Mouse (Mus musculus): Measurements from ENCODE around the gene Kprp.
"Not testable (repeated sequence)": the region's sequence is repeated elsewhere in the genome, so short reads cannot be mapped to it uniquely, and the experiment has no call there.

The Kprp gene

GRCm38 (mm10) chr3:92827108-92827507 is at the start of gene Kprp:
Kprp (minus strand) TSS chr3:92827247.
- no peak for DNase-seq

DNA sequence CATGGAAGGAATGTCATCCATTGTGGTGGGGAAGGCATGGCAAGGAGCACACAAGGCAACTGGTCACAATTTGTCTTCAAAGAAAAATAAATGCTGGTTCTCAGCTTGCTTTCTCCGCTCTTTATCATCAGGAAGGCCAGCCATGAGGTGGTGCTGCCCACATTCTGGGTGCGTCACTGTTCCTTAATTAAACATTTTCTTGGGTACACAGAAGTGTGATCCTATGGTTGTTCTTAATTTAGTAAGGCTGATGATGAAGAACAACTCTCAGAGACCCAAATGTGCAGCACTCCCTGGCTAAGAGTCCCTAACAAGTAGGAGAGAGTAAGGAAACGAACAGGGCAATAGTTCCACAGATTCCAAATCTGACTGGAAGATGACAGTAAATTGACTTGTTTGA is 47.1 kb upstream of the Kprp start:
- no peak for DNase-seq

DNA sequence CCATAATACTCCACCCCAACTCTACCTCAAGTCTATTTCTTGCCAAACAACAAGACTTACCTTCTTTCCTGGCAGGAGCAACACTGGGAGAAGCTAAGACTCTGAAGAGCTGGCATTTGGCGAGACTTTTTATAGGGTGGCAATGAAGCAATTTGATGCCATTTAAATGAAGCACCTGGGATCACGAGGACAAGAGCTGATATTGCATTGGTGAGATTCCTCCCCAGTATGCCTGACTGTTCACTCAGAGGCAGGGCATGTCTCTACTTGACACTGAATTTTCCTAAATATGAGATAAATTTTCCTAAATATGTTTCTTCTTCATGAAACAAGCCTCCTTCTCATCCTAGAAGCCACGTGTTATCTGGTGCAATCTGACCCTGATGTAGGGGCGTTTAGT is 43.1 kb upstream of the Kprp start, which contains the start of gene 2310050C09Rik:
Gene 2310050C09Rik (minus strand): TSS at position 101 of the 400 bp plus-strand sequence.
- DNase-seq: no peak

DNA sequence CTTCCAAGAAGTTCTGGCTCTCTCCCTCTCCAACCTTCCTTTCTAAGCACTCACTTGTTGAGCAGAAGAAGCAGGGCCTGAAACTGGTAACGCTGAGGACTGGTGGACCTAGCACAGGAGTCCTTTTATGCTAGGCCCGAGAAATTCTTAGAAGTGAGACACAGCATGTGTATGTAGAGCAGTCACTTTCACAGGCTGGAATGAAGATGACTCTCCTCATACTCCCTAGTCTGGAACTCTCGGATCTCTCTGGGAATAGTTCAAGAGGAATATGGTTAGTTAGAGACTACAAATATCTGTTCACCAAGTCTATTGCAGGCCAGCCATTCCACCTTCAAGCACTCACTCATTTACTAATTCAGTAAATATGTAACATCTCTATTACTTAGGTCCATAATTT is 24.1 kb upstream of the Kprp start, which contains the start of gene Lce1l:
Gene Lce1l (minus strand): TSS at position 101 of the 400 bp plus-strand sequence.
- no peak for DNase-seq

GRCm38 (mm10) chr3:92825808-92826207 is 1.2 kb downstream of the Kprp start:
- DNase-seq: no peak

DNA sequence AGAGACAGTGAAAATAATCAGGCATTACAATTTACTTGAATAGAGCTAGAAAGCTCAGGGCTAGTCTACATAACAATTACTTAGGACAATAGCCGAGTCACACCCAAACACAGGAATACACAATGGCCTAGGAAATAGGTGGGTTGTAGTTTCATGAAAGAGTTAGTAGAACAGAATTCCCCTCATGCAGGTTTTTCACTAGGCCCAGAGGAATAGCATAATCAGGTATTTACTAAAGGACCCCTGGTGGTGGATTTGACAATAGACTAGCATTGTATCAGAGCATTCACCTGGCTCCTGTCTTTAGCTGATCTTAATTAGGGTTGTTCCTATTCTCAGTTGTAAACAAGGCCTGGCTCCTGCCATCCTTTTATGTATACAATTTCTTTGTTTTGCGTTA is 11.0 kb downstream of the Kprp start:
- DNase-seq: not testable (repeated sequence)

DNA sequence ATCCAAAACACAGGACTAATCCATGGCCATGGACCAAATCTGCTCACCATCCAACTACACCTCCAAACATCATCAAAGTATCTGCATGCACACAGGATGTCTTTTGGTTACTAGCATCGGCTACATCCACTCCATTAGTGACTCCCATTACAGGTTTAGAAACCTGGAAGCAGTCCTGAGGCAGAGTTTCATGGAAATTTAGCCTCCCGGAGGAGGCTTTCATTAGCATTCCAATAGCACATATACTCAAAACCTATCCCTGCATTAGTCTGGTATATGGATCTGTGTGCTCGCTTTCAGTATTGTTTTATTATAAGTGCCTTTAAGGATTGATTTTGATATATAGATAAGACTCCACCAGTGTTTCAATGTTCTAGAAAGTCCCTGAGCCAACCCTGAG is 11.5 kb downstream of the Kprp start:
- no peak for DNase-seq

- DNase-seq: no peak
Observed at GRCm38 (mm10) chr3:92807791-92808190, 19.3 kb downstream of the Kprp start, which contains the start of gene Lce1k. Lce1k (minus strand) TSS chr3:92807891.

GRCm38 (mm10) chr3:92790414-92790813 is 36.6 kb downstream of the Kprp start, which contains the start of gene Lce1j:
Lce1j (minus strand) TSS chr3:92790514.
- DNase-seq: no peak

- no peak for DNase-seq
Observed at GRCm38 (mm10) chr3:92778799-92779198, 48.2 kb downstream of the Kprp start, which contains the start of gene Lce1i. Lce1i (minus strand) TSS chr3:92778899.
